Mouse (Mus musculus): ENCODE results near the gene Acap1. TPM values are rescaled to one million over a fixed set of nuclear protein-coding genes. Genes with fewer than 3 reads are reported as not detected.

The Acap1 gene
- total RNA-seq, 2 experiments from 2014 or later: 0.15 to 0.26 TPM

Small RNAs within 50 kb of the gene (microRNA-seq; reads per million reads assigned to microRNA genes)
- not detected for gene Mir6924

Other genes with a start within 250 kb of the Acap1 start
- gene Sox15, start 240.2 kb downstream of the Acap1 start, total RNA-seq (2021): not detected
- 10 to 100 TPM; 87.3 to 95.6 TPM for gene Mpdu1, start 232.9 kb downstream of the Acap1 start, total RNA-seq (2021)
- 10 to 100 TPM; 11.6 to 12.2 TPM for gene Cd68, start 229.4 kb downstream of the Acap1 start, total RNA-seq (2021)
- 100 to 1,000 TPM; 455 to 466 TPM for gene Eif4a1, start 223.1 kb downstream of the Acap1 start, total RNA-seq (2021)
- 100 to 1,000 TPM in 1 of 2 experiments, 10 to 100 TPM in 1; 96.9 to 103 TPM for gene Senp3, start 213.5 kb downstream of the Acap1 start, total RNA-seq (2021)
- gene Tnfsf13, start 209.8 kb downstream of the Acap1 start, total RNA-seq (2021): 1 to 10 TPM in 1 of 2 experiments, under 1 TPM in 1; 0.39 to 1.6 TPM
- 1 to 10 TPM; 7.4 TPM for gene Tnfsf12, start 199.7 kb downstream of the Acap1 start, total RNA-seq (2021)
- 1 to 10 TPM in 1 of 2 experiments, under 1 TPM in 1; 0.81 to 1.5 TPM for gene Tnfsfm13, start 199.4 kb downstream of the Acap1 start, total RNA-seq (2021)
- 10 to 100 TPM; 52.1 to 52.9 TPM for gene Polr2a, start 136.9 kb downstream of the Acap1 start, total RNA-seq (2021)
- gene Slc35g3, start 133.6 kb downstream of the Acap1 start, total RNA-seq (2021): not detected
- 10 to 100 TPM; 57.1 to 67.6 TPM for gene Zbtb4, start 129.6 kb downstream of the Acap1 start, total RNA-seq (2021)
- 1 to 10 TPM in 1 of 2 experiments, under 1 TPM in 1; 0.95 to 1.2 TPM for gene Chrnb1, start 99.6 kb downstream of the Acap1 start, total RNA-seq (2021)
- 10 to 100 TPM; 20.0 to 21.5 TPM for gene Fgf11, start 93.7 kb downstream of the Acap1 start, total RNA-seq (2021)
- not detected for gene Tmem102, start 89.9 kb downstream of the Acap1 start, total RNA-seq (2021)
- not detected for gene Gm39566, start 80.2 kb downstream of the Acap1 start, total RNA-seq (2021)
- gene Spem2, start 77.1 kb downstream of the Acap1 start, total RNA-seq (2021): not detected
- gene Spem1, start 73.4 kb downstream of the Acap1 start, total RNA-seq (2021): under 1 TPM; 0.45 to 0.57 TPM
- gene Nlgn2, start 57.8 kb downstream of the Acap1 start, total RNA-seq (2021): 100 to 1,000 TPM; 268 to 274 TPM
- 100 to 1,000 TPM; 151 to 159 TPM for gene Tmem256, start 57.0 kb downstream of the Acap1 start, total RNA-seq (2021)
- gene Plscr3, start 49.2 kb downstream of the Acap1 start, total RNA-seq (2021): 10 to 100 TPM; 28.4 to 32.2 TPM
- gene Tnk1, start 36.8 kb downstream of the Acap1 start, total RNA-seq (2021): under 1 TPM; 0.11 to 0.14 TPM
- gene Tmem95, start 17.5 kb downstream of the Acap1 start, total RNA-seq (2021): not detected
- under 1 TPM; 0.57 to 0.62 TPM for gene Kctd11, start 14.1 kb downstream of the Acap1 start, total RNA-seq (2021)
- gene 2810408A11Rik, start 5.4 kb upstream of the Acap1 start, total RNA-seq (2021): 1 to 10 TPM; 1.8 TPM
- gene Neurl4, start 5.5 kb upstream of the Acap1 start, total RNA-seq (2021): 100 to 1,000 TPM; 126 to 129 TPM
- 10 to 100 TPM; 24.8 to 25.7 TPM for gene Gps2, start 18.3 kb upstream of the Acap1 start, total RNA-seq (2021)
- 100 to 1,000 TPM; 525 to 535 TPM for gene Eif5a, start 26.4 kb upstream of the Acap1 start, total RNA-seq (2021)
- gene Ybx2, start 40.3 kb upstream of the Acap1 start, total RNA-seq (2021): 1 to 10 TPM; 9.5 TPM
- 1 to 10 TPM; 1.3 to 1.4 TPM for gene Slc2a4, start 52.6 kb upstream of the Acap1 start, total RNA-seq (2021)
- gene Cldn7, start 69.2 kb upstream of the Acap1 start, total RNA-seq (2021): not detected
- gene Ctdnep1, start 85.6 kb upstream of the Acap1 start, total RNA-seq (2021): 100 to 1,000 TPM; 104 to 118 TPM
- 100 to 1,000 TPM; 114 to 125 TPM for gene Elp5, start 87.0 kb upstream of the Acap1 start, total RNA-seq (2021)
- gene Gabarap, start 95.6 kb upstream of the Acap1 start, total RNA-seq (2021): 100 to 1,000 TPM; 252 to 266 TPM
- gene Phf23, start 100.2 kb upstream of the Acap1 start, total RNA-seq (2021): 10 to 100 TPM; 35.2 to 38.6 TPM
- gene Dvl2, start 105.1 kb upstream of the Acap1 start, total RNA-seq (2021): 10 to 100 TPM; 27.5 to 30.3 TPM
- 10 to 100 TPM; 44.8 to 48.0 TPM for gene Acadvl, start 119.9 kb upstream of the Acap1 start, total RNA-seq (2021)
- 100 to 1,000 TPM; 871 to 875 TPM for gene Dlg4, start 121.4 kb upstream of the Acap1 start, total RNA-seq (2021)
- 1 to 10 TPM; 1.4 to 1.5 TPM for gene Asgr1, start 158.5 kb upstream of the Acap1 start, total RNA-seq (2021)
- not detected for gene Asgr2, start 197.1 kb upstream of the Acap1 start, total RNA-seq (2021)
- gene Mgl2, start 234.8 kb upstream of the Acap1 start, total RNA-seq (2021): under 1 TPM; 0.30 to 0.36 TPM